Mouse (Mus musculus): ENCODE measurements around the gene Ctdspl.

- TF ChIP-seq POLR2A (IDR thresholded peaks at IDR 0.05; ENCODE audit: low read depth, low read length), result no peak
- no peak for TF ChIP-seq CTCF (IDR thresholded peaks at IDR 0.05; ENCODE audit: borderline replicate concordance, insufficient read depth, low read length)
These were observed 25.6 kb upstream of the Ctdspl start for GRCm38 (mm10) chr9:118900677-118901076.
